Mouse (Mus musculus) 416B (cell line): ENCODE data around the gene Esr1.

ENCODE experiments used
- DNase-seq: peaks from one replicate; pipeline ENCODE4 v3.0.0; 2011; ENCODE audit warnings: low read depth

Esr1 gene

GRCm38 (mm10) chr10:4993802-4994201 lies 382.4 kb downstream of the Esr1 start:
- DNase-seq: peak; percentile 8

DNA sequence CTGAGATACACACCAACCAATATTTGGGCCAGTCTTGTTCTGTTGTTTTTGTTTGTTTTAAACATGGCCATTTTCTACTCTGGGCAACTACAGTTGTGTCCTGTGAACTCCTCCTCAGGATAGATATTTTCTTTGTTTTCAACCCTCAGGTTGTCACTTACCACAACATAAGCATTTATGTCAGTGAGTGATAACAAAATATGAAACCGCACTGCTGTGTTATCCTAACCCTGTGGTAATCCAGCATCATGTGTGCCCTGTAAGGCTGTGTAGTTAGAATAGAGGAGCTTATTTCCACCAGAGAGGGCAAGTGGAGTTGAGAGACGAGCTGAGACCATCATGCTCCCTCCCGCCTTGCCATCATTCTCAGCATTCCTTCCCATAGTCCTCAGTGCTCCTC lies 385.2 kb downstream of the Esr1 start:
- no peak for DNase-seq

DNA sequence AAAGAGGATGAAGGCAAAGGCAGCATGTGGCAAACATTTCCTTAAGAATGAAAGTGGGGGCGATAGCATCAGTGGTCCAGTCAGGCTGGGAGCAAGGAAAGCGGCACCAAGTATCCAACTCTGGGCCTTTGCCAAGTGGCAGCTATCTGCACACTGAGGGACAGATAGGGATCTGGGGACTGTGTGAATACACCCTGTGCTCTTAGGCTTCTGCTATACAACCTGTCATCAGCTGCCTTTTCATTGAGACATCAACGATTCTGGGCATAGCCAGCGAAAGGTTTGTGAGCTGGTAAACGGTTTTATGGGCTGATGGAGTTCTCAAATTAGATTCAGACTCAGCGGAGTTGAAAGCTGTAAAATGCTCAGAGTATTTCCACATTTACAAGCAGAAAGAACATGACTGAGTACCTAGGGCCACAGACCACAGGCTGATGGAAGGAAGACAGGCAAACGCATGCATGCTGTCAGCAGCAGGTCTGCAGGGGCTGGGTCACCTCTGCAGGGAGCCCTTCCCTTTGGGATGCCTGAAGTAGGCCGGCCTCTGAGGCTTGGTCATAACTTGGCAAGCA lies 397.5 kb downstream of the Esr1 start:
- DNase-seq: no peak

- no peak for DNase-seq
Measured at GRCm38 (mm10) chr10:5012004-5012403, 400.6 kb downstream of the Esr1 start.

GRCm38 (mm10) chr10:5014976-5015375 lies 403.6 kb downstream of the Esr1 start:
- DNase-seq: no peak

- DNase-seq: no peak
Measured at GRCm38 (mm10) chr10:5017148-5017547, 405.8 kb downstream of the Esr1 start.

- DNase-seq: no peak
Measured at GRCm38 (mm10) chr10:5025906-5026305, 414.5 kb downstream of the Esr1 start.

DNA sequence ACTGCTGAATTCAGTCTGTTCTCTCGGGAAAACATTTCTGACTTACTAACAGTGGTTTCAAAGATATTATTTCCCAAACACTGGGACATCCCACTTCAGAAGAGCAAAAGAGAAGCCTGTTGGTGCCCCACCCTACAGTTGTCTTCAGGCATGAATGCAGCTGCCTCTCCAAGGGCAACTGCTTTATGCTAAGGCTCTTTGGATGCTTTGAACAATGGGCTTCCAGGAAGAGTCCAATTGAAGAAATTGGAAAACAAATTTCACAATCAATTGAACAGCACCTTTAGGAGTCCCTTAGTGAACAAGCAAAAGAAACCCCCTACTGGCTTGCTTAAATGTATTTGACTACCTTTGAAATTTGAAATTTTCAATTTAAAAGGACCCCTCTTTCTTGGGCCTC lies 415.8 kb downstream of the Esr1 start:
- DNase-seq: no peak

- DNase-seq: no peak
Measured at GRCm38 (mm10) chr10:5028301-5028700, 416.9 kb downstream of the Esr1 start.

DNA sequence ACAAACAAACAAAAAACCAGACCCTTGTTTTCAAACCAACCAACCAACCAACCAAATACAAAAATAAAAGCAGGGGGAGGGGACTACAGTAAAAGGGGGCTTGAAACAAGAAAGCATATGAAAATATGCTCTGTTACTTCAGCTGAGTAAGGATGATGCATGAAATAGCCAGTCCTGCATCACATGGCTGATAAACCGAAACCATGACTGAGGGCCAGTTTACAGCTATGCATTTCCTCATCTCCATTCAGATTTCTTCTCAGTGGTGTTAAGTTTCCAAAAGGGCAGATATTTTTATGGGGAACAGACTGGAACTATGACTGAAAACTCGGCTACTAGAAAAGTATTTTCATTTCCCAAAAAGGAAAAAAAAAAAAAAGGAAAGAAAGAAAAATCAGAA lies 417.8 kb downstream of the Esr1 start:
- no peak for DNase-seq

- no peak for DNase-seq
Measured at GRCm38 (mm10) chr10:5029883-5030282, 418.5 kb downstream of the Esr1 start.

DNA sequence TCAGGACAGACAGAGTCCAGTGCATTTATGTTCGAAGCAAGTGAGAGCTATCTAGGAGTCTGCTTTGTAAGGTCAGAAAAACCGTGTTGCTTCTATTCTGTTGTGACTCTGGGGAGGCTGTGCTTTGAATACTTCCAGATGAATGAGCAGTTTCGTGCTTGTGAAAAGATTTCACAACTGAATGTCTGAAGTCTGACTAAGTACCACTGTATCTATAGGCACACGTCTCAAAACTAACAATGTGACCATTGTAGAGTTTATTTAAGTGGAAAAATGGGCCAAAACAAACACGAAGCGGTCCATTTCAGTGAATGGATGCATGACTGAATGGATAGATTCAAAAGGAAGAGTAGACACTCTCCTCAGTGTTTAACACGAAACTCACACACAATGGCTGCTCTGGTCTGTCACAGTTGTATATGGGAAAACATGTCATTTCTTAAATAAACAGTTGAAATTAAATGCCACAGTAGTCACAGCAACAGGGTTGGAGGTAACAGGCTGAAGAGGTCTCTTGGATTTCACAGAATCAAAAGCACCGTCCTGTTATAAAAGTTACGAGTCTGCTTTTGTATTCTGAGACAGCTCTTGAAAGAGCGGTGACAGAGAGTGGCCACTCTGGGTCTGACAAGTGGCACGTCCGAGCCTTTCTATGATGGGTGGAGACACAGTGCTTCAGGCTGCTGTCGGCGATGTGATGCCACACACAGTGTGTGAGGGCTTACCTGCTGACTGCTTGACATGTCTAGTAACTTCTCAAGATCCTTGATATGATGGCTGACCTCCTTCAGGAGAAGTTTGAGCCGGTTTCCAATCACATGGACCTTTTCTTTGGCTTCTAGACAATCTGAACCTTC lies 421.0 kb downstream of the Esr1 start:
- no peak for DNase-seq

- DNase-seq: no peak
Measured at GRCm38 (mm10) chr10:5041254-5041653, 429.9 kb downstream of the Esr1 start.

- DNase-seq: peak; percentile 48
Measured at GRCm38 (mm10) chr10:5044481-5044880, 433.1 kb downstream of the Esr1 start.

DNA sequence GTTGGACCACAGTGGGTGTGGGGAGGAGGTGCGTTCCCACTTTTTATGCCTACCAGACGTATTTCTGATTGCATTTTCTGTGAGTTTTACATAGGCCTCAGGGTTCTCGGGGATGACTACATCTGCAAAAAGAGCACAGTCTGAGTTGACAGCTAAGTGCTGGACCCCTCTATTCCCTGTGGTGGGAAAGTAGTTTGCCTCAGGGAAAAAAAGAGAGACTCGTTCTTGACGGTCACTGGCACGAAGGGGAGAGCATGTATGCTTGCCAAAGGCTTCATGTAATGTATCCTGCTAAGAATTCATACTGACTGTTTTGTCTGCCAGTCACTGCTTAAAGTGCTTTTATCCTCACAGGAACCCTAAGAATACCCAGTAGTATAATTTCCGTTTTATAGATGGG lies 433.8 kb downstream of the Esr1 start:
- no peak for DNase-seq

- DNase-seq: peak; percentile 11
Measured at GRCm38 (mm10) chr10:5045671-5046070, 434.3 kb downstream of the Esr1 start.
